Mouse (Mus musculus): ENCODE results near the gene Car11. TPM values are rescaled to one million over a fixed set of nuclear protein-coding genes. Genes with fewer than 3 reads are reported as not detected.
A peak's percentile ranks its signal among the peaks of the same experiment; 100 is the strongest.

The Car11 gene
- polyA plus RNA-seq, 1 experiment from 2014 or later: 0.26 TPM

DNA sequence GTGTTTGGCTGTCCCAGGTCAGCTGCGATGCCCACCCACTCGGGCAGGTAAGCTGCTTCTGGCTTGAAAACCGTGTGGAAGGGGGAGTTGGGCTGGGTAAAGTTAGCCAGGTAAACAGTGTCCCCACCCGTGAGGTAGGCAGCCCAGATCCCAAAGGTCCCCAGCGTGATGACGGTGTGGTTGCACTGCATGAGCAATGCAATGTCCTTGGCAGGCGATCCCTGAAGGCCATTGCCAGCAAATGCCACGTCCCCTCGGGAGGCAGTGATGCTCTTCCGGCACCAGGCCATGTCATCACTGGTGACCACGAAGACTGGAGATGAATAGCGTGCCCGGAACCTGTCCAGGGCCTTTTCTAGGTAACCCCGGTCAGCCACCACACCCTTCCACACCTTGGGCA lies 21.1 kb upstream of the Car11 start:
- H3K9me3 ChIP-seq (replicated peaks): no peaks in the 10 kb centered on the region
- no peak overlapping the region for H3K9ac ChIP-seq
- H3K36me3 ChIP-seq (replicated peaks): no peaks in the 10 kb centered on the region
- peaks cover 13% of the 10 kb centered on the region for H3K4me1 ChIP-seq (replicated peaks)
- WGBS (ENCODE audit: insufficient replicate concordance): 75% methylated on average over 14 of the region's 14 CpGs
- H3K27me3 ChIP-seq: no peaks in the 10 kb centered on the region
- H3K27ac ChIP-seq (replicated peaks): no peak overlapping the region
- ATAC-seq (ENCODE audit: insufficient read depth): no peak
- H3K4me2 ChIP-seq: no peak overlapping the region
- no peak overlapping the region for H3K4me3 ChIP-seq (replicated peaks)

DNA sequence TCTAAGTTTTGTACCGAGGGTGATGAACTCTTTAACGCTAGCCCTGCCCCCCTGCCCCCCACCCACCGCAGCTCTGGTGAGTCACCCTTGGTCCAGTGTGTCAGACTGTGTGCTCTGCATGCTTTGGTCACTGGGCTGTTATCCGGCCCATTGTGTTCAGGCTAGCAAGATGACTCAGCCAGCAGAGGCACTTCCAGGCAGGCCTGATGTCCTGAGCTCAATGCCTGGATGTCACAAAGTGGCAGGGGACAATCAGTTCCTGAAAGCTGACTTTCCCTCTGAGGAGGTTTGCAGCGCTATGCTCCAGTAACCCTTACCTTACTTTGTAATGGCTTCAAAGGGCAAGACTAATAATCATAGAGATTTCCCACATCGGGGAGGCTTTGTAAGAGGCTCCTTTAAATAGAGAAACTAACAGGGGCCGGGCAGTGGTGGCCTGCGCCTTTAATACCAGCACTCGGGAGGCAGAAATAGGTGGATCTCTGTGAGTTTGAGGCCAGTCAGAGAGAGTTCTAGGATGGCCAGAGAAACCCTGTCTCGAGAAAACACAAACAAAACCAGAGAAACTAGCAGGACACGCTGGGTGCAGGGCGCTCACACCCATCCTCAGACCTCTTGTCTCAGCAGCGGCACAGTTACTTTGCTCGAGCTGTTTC lies 19.5 kb upstream of the Car11 start:
- ATAC-seq (ENCODE audit: insufficient read depth): no peak; the same call in 1 of the 2 replicates
- Histone ChIP-seq H3K36me3 (replicated peaks) (no peaks in the 10 kb centered on the region), H3K9me3 (replicated peaks) (no peaks in the 10 kb centered on the region), H3K4me2 (no peak overlapping the region), H3K27me3 (peaks cover 10% of the 10 kb centered on the region; the same call in 1 of the 2 replicates), H3K4me3 (replicated peaks) (no peak overlapping the region), H3K9ac (no peak overlapping the region), H3K4me1 (replicated peaks) (peaks cover 13% of the 10 kb centered on the region), H3K27ac (replicated peaks) (no peak overlapping the region)
- WGBS (ENCODE audit: insufficient replicate concordance): 61% methylated on average over 14 of the region's 14 CpGs

DNA sequence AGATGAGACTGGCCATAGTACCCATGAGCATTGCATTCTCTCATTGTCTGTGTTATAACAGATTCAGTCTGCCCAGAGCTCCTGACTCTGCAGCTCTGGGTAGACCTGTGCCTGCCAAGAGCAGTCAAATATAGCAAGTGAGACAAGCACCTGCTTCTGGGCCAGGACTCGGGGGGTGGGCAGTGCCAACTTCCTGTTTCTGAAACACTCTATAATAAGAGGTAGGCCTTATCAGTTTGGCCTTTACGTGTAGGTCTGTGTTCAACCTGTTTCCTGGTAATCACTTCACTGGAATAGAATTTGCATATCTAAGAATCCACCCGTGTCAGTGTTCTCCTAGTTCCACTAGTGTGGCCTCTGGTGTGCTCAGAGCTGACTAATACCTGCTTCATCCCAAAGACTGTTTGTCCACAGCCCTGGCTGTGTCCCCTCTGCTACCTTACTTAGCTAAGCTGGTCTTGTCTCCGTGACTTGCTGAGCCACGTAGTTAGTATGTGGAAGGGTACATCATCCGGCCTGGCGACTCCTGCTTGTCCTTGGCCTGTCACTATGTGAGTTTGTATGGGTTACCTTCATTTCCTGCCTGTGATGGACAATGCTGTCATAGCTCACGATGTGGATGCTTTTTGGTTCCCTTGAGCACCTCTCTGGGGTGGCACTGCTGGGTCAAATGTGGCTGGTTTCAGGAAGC lies 18.5 kb upstream of the Car11 start:
- Histone ChIP-seq H3K4me1 (replicated peaks) (peaks cover 13% of the 10 kb centered on the region), H3K4me2 (no peak overlapping the region), H3K27ac (replicated peaks) (no peak overlapping the region), H3K4me3 (replicated peaks) (no peak overlapping the region), H3K9me3 (replicated peaks) (no peaks in the 10 kb centered on the region), H3K9ac (no peak overlapping the region), H3K36me3 (replicated peaks) (no peaks in the 10 kb centered on the region), H3K27me3 (peaks cover 10% of the 10 kb centered on the region; the same call in 1 of the 2 replicates)
- 42% methylated on average over 8 of the region's 8 CpGs for WGBS (ENCODE audit: insufficient replicate concordance)
- ATAC-seq (ENCODE audit: insufficient read depth): no peak

DNA sequence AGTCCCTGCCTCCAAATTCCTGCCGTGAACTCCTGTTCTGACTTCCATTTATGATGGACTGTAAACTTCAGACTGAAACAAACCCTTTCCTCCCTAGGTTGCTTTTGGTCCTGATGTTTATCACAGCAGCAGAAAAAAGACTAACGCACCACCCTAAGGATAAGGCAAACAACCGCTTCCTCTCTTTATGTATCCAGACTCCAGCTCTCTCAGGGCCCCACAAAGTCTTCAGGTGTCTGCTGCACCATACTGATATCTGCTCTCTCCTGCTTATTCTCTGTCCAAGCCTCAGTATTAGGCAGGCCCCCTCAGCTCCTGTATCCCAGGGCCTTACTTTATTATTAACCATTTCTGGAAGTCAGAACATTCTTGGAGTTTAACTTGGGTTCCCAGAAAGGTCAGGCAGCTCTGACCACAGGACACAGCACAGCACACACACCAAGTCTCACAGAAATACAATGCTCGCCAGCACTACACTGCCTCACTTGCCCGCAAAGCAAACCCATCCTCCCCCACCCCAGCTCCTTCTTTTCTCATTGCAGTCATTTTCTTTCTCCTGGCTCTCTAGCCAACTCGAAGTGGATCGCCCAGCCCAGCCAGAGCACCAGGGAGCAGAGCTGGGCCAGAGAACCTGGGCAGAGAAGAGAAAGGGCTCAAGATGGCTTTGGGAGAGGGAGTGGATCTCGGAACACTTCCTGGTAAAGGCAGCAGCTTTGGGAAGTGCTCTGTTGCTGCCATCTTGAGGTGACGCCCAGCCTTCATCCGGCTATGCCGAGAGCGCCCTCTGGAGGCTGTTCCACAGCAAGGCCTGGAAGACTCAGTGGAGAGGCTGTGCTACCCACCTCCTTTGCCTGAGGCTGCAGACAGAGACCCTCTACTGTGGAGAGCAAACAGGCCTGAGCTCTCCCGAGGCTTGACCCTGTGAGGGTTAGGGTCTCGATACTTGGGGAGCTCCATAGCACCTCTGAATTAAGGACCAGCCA lies 17.2 kb upstream of the Car11 start:
- H3K27ac ChIP-seq (replicated peaks): no peak overlapping the region

DNA sequence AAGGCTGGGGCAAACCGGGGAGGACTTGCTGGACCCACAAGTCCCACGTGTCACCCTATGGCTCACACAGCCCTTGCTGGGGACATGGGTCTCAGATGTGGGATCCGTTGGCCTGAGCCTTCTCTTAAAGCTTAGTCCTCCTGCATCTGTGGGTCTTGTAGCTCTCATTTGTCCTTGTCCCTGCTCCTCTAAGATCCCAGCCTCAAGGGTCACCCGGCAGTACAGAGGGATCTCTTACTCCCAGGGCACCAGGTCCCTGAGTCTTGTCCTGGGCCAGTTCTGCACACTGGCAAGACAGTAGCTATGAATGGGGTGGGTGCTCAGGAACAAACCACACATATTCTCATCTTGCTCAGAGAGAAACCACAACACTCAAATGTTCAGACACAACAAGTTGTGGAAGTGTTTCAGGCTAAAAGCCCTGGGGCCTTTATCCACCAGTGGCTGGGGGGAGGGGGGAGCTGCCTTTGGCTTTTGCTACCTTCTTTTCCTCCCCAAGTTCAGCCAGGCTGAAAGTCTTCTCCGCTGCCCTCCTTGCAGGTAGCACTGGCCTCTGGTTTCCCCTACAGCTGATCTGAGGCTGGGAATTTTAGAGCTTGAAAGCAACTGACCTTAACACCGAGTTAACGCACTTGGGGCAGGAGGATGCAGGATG lies 16.1 kb upstream of the Car11 start, which contains the start of gene Ntn5:
Gene Ntn5 (plus strand): TSS at position 627 of the 655 bp plus-strand sequence.
- Histone ChIP-seq H3K27me3 (peaks cover 10% of the 10 kb centered on the region; the same call in 1 of the 2 replicates), H3K27ac (replicated peaks) (no peak within 1 kb of the TSS), H3K4me3 (replicated peaks) (no peak within 1 kb of the TSS), H3K4me1 (replicated peaks) (peaks cover 13% of the 10 kb centered on the region), H3K9ac (no peak within 1 kb of the TSS), H3K9me3 (replicated peaks) (no peaks in the 10 kb centered on the region), H3K36me3 (replicated peaks) (no peaks in the 10 kb centered on the region), H3K4me2 (no peak within 1 kb of the TSS)
- 60% methylated on average over 7 of the region's 7 CpGs for WGBS (ENCODE audit: insufficient replicate concordance)
- no peak for ATAC-seq (ENCODE audit: insufficient read depth)

More for the DNA sequence above, 17.2 kb upstream of the Car11 start:
- Histone ChIP-seq H3K4me3 (replicated peaks) (no peak overlapping the region), H3K27me3 (peaks cover 10% of the 10 kb centered on the region; the same call in 1 of the 2 replicates), H3K4me1 (replicated peaks) (peaks cover 13% of the 10 kb centered on the region), H3K4me2 (peak overlapping the region; percentile 43; the same call in 1 of the 2 replicates), H3K9ac (no peak overlapping the region), H3K36me3 (replicated peaks) (no peaks in the 10 kb centered on the region), H3K9me3 (replicated peaks) (no peaks in the 10 kb centered on the region)
- ATAC-seq (ENCODE audit: insufficient read depth): no peak
- WGBS (ENCODE audit: insufficient replicate concordance): 24% methylated on average over 14 of the region's 14 CpGs

DNA sequence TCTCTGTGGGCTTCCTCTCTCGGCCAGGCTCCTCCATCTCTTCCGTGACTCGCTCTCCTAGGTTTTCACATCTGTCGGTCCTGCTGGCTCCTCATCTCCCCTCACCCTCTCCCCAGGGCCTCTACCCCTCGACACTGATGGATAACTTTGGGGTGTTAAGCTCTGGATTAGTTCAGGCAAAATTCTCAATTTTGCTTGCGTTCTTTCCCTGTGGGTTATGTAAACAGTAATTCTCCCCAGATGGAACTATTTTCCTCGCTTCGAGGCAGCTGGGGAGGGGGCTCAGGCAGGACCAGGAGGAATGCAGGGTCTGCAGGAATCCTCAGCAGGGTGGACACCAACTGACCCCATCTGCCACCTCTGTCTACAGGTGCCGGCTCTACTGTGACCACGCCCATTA lies 13.8 kb upstream of the Car11 start:
- Histone ChIP-seq H3K9ac (no peak overlapping the region), H3K9me3 (replicated peaks) (no peaks in the 10 kb centered on the region), H3K4me3 (replicated peaks) (no peak overlapping the region), H3K27ac (replicated peaks) (no peak overlapping the region), H3K4me2 (no peak overlapping the region), H3K27me3 (peaks cover 19% of the 10 kb centered on the region; the same call in 1 of the 2 replicates), H3K36me3 (replicated peaks) (no peaks in the 10 kb centered on the region), H3K4me1 (replicated peaks) (peaks cover 13% of the 10 kb centered on the region)
- no peak for ATAC-seq (ENCODE audit: insufficient read depth)
- WGBS (ENCODE audit: insufficient replicate concordance): 56% methylated on average over 10 of the region's 10 CpGs

DNA sequence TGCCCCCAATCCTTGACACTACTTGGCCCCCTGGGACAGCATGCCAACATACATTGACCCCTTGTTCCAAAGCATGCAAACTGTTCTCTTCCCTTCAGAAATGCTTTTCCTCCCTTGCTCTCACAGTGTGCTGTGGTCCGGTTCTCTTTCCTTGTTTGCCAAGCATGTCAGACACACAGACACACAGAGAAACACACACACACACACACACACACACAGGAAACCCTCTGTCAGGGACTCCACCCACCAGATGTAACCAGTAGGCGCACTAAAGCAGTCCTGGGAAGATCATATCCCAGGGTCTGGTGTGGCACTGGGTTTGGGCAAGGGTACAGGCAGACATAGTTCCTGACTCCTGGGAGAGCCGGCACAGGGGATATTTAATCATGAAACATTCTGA lies 12.8 kb upstream of the Car11 start:
- no peak overlapping the region for H3K4me3 ChIP-seq (replicated peaks)
- no peaks in the 10 kb centered on the region for H3K9me3 ChIP-seq (replicated peaks)
- 56% methylated on average over 3 of the region's 3 CpGs for WGBS (ENCODE audit: insufficient replicate concordance)
- ATAC-seq (ENCODE audit: insufficient read depth): no peak
- H3K4me1 ChIP-seq (replicated peaks): peaks cover 9% of the 10 kb centered on the region
- peaks cover 20% of the 10 kb centered on the region; the same call in 1 of the 2 replicates for H3K27me3 ChIP-seq
- H3K4me2 ChIP-seq: no peak overlapping the region
- no peak overlapping the region for H3K9ac ChIP-seq
- no peaks in the 10 kb centered on the region for H3K36me3 ChIP-seq (replicated peaks)
- no peak overlapping the region for H3K27ac ChIP-seq (replicated peaks)

DNA sequence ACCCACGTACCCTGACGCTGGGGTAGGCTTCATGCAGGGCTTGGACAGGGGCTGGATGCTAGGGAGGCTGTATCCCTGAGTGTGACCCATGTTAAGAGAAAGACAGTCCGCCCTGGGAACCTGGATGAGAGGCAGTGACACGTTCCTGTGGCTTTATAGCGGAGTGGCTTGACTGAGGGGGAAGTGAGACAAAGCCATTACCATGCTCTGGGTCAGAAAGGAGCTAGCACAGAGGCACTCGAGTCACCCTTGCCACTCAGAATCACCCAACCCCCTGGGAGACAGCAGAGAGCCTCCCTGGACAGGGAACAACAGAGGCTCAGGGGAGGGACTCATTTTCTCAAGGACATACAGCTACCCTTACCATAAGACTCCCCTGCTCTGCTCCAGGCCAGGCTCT lies 10.5 kb upstream of the Car11 start:
- Histone ChIP-seq H3K27me3 (peaks cover 15% of the 10 kb centered on the region; the same call in 1 of the 2 replicates), H3K4me3 (replicated peaks) (no peak overlapping the region), H3K27ac (replicated peaks) (no peak overlapping the region), H3K9me3 (replicated peaks) (no peaks in the 10 kb centered on the region), H3K9ac (no peak overlapping the region), H3K4me2 (no peak overlapping the region), H3K36me3 (replicated peaks) (no peaks in the 10 kb centered on the region), H3K4me1 (replicated peaks) (no peaks in the 10 kb centered on the region)
- ATAC-seq (ENCODE audit: insufficient read depth): no peak
- whole genome bisulfite sequencing (ENCODE audit: insufficient replicate concordance): 50% methylated on average over 6 of the region's 6 CpGs

DNA sequence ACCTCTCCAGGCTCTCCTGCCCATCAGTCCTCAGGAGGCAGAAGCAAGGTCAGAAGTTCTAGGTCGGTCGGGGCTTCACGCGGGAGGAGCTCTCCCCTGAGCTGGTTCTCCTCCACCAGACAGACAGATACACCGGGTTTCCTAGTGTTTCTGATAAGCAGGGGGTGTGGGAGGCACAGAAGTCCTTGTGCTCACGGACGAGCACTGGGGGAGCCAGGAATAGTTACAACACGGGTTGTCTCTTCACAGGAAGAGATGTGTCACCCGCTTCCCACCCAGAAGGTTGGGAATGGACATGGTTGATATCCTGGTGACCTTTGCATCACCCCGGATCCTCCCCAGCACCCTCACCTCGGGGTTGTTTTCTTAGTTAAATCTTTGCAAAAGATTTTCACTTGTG lies 9.8 kb upstream of the Car11 start:
- Histone ChIP-seq H3K27me3 (peaks cover 10% of the 10 kb centered on the region; the same call in 1 of the 2 replicates), H3K4me2 (no peak overlapping the region), H3K4me3 (replicated peaks) (no peak overlapping the region), H3K36me3 (replicated peaks) (no peaks in the 10 kb centered on the region), H3K4me1 (replicated peaks) (no peaks in the 10 kb centered on the region), H3K9me3 (replicated peaks) (no peaks in the 10 kb centered on the region), H3K27ac (replicated peaks) (no peak overlapping the region), H3K9ac (no peak overlapping the region)
- WGBS (ENCODE audit: insufficient replicate concordance): 36% methylated on average over 11 of the region's 11 CpGs
- no peak for ATAC-seq (ENCODE audit: insufficient read depth)

DNA sequence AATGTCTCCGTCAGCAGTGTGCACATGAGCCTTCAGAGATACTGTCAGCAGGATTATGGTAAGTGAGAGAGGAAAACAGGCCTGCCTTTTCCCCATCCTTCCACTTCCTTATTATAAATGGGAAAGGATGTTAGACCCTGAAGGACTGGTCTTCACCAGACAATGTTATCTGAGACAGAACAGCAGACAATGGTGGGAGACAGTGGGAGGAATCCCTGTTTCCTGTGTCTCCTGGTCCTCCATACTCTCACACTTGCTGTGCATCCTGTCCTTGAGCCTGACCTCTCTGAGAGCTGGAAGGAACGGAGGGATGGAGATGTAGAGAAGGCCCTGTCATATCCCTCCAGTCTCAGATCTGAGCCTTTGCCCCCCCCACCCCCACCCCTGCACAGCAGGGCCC lies 7.3 kb upstream of the Car11 start:
- H3K27ac ChIP-seq (replicated peaks): no peak overlapping the region
- H3K4me1 ChIP-seq (replicated peaks): no peaks in the 10 kb centered on the region
- peaks cover 10% of the 10 kb centered on the region; the same call in 1 of the 2 replicates for H3K27me3 ChIP-seq
- no peak overlapping the region for H3K4me2 ChIP-seq
- no peak overlapping the region for H3K4me3 ChIP-seq (replicated peaks)
- no peaks in the 10 kb centered on the region for H3K36me3 ChIP-seq (replicated peaks)
- ATAC-seq (ENCODE audit: insufficient read depth): peak; percentile 51
- WGBS (ENCODE audit: insufficient replicate concordance): 55% methylated on average over 2 of the region's 2 CpGs
- H3K9ac ChIP-seq: no peak overlapping the region
- no peaks in the 10 kb centered on the region for H3K9me3 ChIP-seq (replicated peaks)

Measured in liver, embryonic 15.5 days (tissue).